Mouse (Mus musculus) testis, adult 2 months (tissue): ENCODE measurements at regions not wholly inside any gene's neighbourhood (a gene's known extent, or its start where the extent isn't known, plus 50 kb on each side); places are given as distances from the start of the nearest gene placed in this dataset.

Source experiments
- CTCF ChIP-seq: fragments of 200-500 bp; IDR thresholded peaks from 2 replicates; pipeline ENCODE4 v1.5.1; 2012; ENCODE audit warnings: low read depth, mild to moderate bottlenecking, inconsistent platforms, low read length, moderate library complexity; ENCODE audit not compliant: control insufficient read depth, insufficient read depth, insufficient replicate concordance
- POLR2A ChIP-seq: fragments of 200-500 bp; IDR thresholded peaks from 2 replicates; pipeline ENCODE4 v1.6.1; 2012; ENCODE audit warnings: low read depth, mild to moderate bottlenecking, inconsistent platforms, low read length, moderate library complexity; ENCODE audit not compliant: control insufficient read depth

GRCm38 (mm10) chr1:71910125-71910524 lies 257.1 kb upstream of the Fn1 start:
- TF ChIP-seq CTCF: no peak
- TF ChIP-seq POLR2A: no peak
